Comparison of ENCODE assay signal across 25 mouse cellular contexts in genomic region chr2:94680096-94680765, GRCm38 (mm10).
A peak's percentile ranks its signal among the peaks of the same experiment; 100 is the strongest.
DNase-seq lines count a peak whose midpoint lies in the region; ATAC-seq and TF ChIP-seq lines count a peak whose summit lies in the region.
"Had no signal": no experiment of that assay in that cellular context is flagged by ENCODE, and none has a peak within 500 bp of the region (broad histone marks: within the 10 kb centered on the region; RNA-seq: fewer than 3 reads in every experiment).

No protein-coding gene starts in this region.

- H3K27me3 ChIP-seq in forebrain, embryonic 16.5 days (replicated peaks; ENCODE audit: control insufficient read depth, insufficient read depth, low read length): no peaks in the 10 kb centered on the region
- no peaks in the 10 kb centered on the region for H3K27me3 ChIP-seq in forebrain, embryonic 13.5 days
- H3K27me3 ChIP-seq in lung, embryonic 15.5 days: no peaks in the 10 kb centered on the region
- H3K27me3 ChIP-seq: embryonic facial prominence, embryonic 13.5 days; forebrain, embryonic 12.5 days; heart, embryonic 13.5 days had no signal

- H3K4me2 ChIP-seq in forebrain, embryonic 16.5 days (ENCODE audit: low read length): no peak overlapping the region
- H3K4me2 ChIP-seq in forebrain, embryonic 13.5 days: no peak overlapping the region
- H3K4me2 ChIP-seq in lung, embryonic 15.5 days: no peak overlapping the region
- H3K4me2 ChIP-seq: embryonic facial prominence, embryonic 13.5 days; forebrain, embryonic 12.5 days; heart, embryonic 13.5 days; hindbrain, embryonic 14.5 days had no signal

- no peak for DNase-seq in lung, postnatal 25 days (ENCODE audit: low spot score)
- DNase-seq in brain, adult 2 months (ENCODE audit: low read depth, low spot score): peak; percentile 18
- peak; percentile 18 for DNase-seq in brain, embryonic 14.5 days (ENCODE audit: low read depth)
- DNase-seq in neural tube, embryonic 10.5 days (ENCODE audit: extremely low spot score, low spot score): no peak
- no peak for DNase-seq in B cell, adult 2 months
- DNase-seq: adrenal gland, adult 8-10 months; adrenal gland, postnatal 25 days; cerebellum, adult 11 months; cerebellum, adult 2 months; cerebellum, adult 9-11 months; cerebellum, postnatal 25 days; gastrocnemius, postnatal 25 days; heart, adult 18-20 months; heart, postnatal 14 days; heart, postnatal 4 days had no signal

- H3K9ac ChIP-seq in forebrain, embryonic 16.5 days (replicated peaks; ENCODE audit: low read depth, low read length): no peak overlapping the region
- H3K9ac ChIP-seq in forebrain, embryonic 13.5 days: no peak overlapping the region
- no peak overlapping the region for H3K9ac ChIP-seq in lung, embryonic 15.5 days
- H3K9ac ChIP-seq: embryonic facial prominence, embryonic 13.5 days; forebrain, embryonic 12.5 days; heart, embryonic 13.5 days; hindbrain, embryonic 14.5 days had no signal

- TF ChIP-seq CTCF in brain, embryonic 14.5 days (IDR thresholded peaks at IDR 0.05; ENCODE audit: borderline replicate concordance, extremely low read depth, insufficient read depth, insufficient read length): no peak

- ATAC-seq in forebrain, embryonic 16.5 days: 0 out of 2 replicates have a peak, but pooled peaks have one; percentile 49
- ATAC-seq in forebrain, embryonic 13.5 days: no peak
- ATAC-seq in lung, embryonic 15.5 days (ENCODE audit: borderline replicate concordance, extremely low read depth, low FRiP score, low TSS enrichment): peak; percentile 84; the same call in 1 of the 2 replicates
- ATAC-seq: activated CD4-positive, CD25-positive, alpha-beta regulatory T cell, adult 4 months; hindbrain, postnatal 0 days; inflammation-experienced regulatory T-cells, adult 6 months had no signal

- no peaks in the 10 kb centered on the region for H3K36me3 ChIP-seq in forebrain, embryonic 16.5 days (ENCODE audit: control insufficient read depth, insufficient read depth)
- no peaks in the 10 kb centered on the region for H3K36me3 ChIP-seq in forebrain, embryonic 13.5 days (ENCODE audit: poor library complexity, severe bottlenecking)
- no peaks in the 10 kb centered on the region for H3K36me3 ChIP-seq in lung, embryonic 15.5 days
- H3K36me3 ChIP-seq: embryonic facial prominence, embryonic 13.5 days; forebrain, embryonic 12.5 days; heart, embryonic 13.5 days had no signal

- no peaks in the 10 kb centered on the region for H3K4me1 ChIP-seq in forebrain, embryonic 16.5 days (replicated peaks; ENCODE audit: control insufficient read depth, insufficient read depth, low read length)
- H3K4me1 ChIP-seq in forebrain, embryonic 13.5 days: no peaks in the 10 kb centered on the region
- H3K4me1 ChIP-seq in lung, embryonic 15.5 days: no peaks in the 10 kb centered on the region
- H3K4me1 ChIP-seq: embryonic facial prominence, embryonic 13.5 days; forebrain, embryonic 12.5 days; heart, embryonic 13.5 days had no signal

- WGBS in forebrain, embryonic 16.5 days: 75% methylated on average over 6 of the region's 6 CpGs
- 87% methylated on average over 6 of the region's 6 CpGs for WGBS in forebrain, embryonic 13.5 days
- WGBS in lung, embryonic 15.5 days: 46% methylated on average over 6 of the region's 6 CpGs

- no peaks in the 10 kb centered on the region for H3K9me3 ChIP-seq in forebrain, embryonic 16.5 days (ENCODE audit: control insufficient read depth, low read length)
- H3K9me3 ChIP-seq in forebrain, embryonic 13.5 days (replicated peaks): no peaks in the 10 kb centered on the region
- no peaks in the 10 kb centered on the region for H3K9me3 ChIP-seq in lung, embryonic 15.5 days
- H3K9me3 ChIP-seq: embryonic facial prominence, embryonic 13.5 days; forebrain, embryonic 12.5 days; heart, embryonic 13.5 days had no signal

- TF ChIP-seq POLR2A in brain, embryonic 14.5 days (IDR thresholded peaks at IDR 0.05; ENCODE audit: borderline replicate concordance, extremely low read depth, insufficient read depth, insufficient read length, poor library complexity, severe bottlenecking): no peak

- no peak overlapping the region for H3K27ac ChIP-seq in forebrain, embryonic 16.5 days (ENCODE audit: low read length)
- H3K27ac ChIP-seq in forebrain, embryonic 13.5 days: no peak overlapping the region
- no peak overlapping the region for H3K27ac ChIP-seq in lung, embryonic 15.5 days
- H3K27ac ChIP-seq: embryonic facial prominence, embryonic 13.5 days; forebrain, embryonic 12.5 days; heart, embryonic 13.5 days; hindbrain, embryonic 14.5 days; hindbrain, postnatal 0 days had no signal

- no peak overlapping the region for H3K4me3 ChIP-seq in forebrain, embryonic 16.5 days (replicated peaks; ENCODE audit: low read length)
- no peak overlapping the region for H3K4me3 ChIP-seq in forebrain, embryonic 13.5 days
- H3K4me3 ChIP-seq in lung, embryonic 15.5 days: no peak overlapping the region
- H3K4me3 ChIP-seq: embryonic facial prominence, embryonic 13.5 days; forebrain, embryonic 12.5 days; heart, embryonic 13.5 days had no signal

Comparison
In these comparisons a context has a peak if more than half of its experiments do, and no peak if none do; other contexts are left out.
1. DNase-seq: peak in brain, adult 2 months (single experiment) and brain, embryonic 14.5 days (single experiment); none in lung, postnatal 25 days (single experiment), neural tube, embryonic 10.5 days (single experiment) and B cell, adult 2 months (0 of 2).